Mouse (Mus musculus): ENCODE measurements around the gene Cavin1.

- TF ChIP-seq GATA1 (IDR thresholded peaks at IDR 0.05; ENCODE audit: low read length): no peak
- TF ChIP-seq TAL1 (IDR thresholded peaks at IDR 0.05; ENCODE audit: low read length): no peak
Measured at GRCm38 (mm10) chr11:100938711-100939511, 31.8 kb downstream of the Cavin1 start.

Data from erythroblast, embryonic 14.5 days (primary cell).